Mouse (Mus musculus) left cerebral cortex, postnatal 36 days (tissue): ENCODE measurements around the gene Gm4922. TPM values are rescaled to one million over a fixed set of nuclear protein-coding genes. Genes with fewer than 3 reads are reported as not detected.

Experiments
- DNase-seq, 2 experiments: peaks; one replicate each; pipeline ENCODE4 v3.0.0; 2021 to 2022; ENCODE audit warnings: low spot score in 2 of 2, mixed read lengths in 1 of 2
- intact Hi-C: fragments of 180-260 bp; cut with DNase I; formaldehyde crosslinking; loops from one replicate; pipeline ENCODE4 v1.15.1; 2025
- total RNA-seq, 2 experiments: library from RNA; stranded (reverse); gene quantifications; 2 replicates each; pipeline ENCODE4 v1.2.3; 2021

The Gm4922 gene
- total RNA-seq = not detected

- intact Hi-C loops = no loop called here
- DNase-seq = no peak
These were observed at the start of gene Gm4922 for GRCm38 (mm10) chr10:18786693-18787092. TSS of gene Gm4922 (minus strand) at chr10:18786793.

GRCm38 (mm10) chr10:18835684-18836479 lies 49.3 kb upstream of the Gm4922 start:
- DNase-seq = no peak
- intact Hi-C loops = loop anchor here (5.0 kb wide), 1 partner anchor 71 kb away; no protein-coding TSS in a partner anchor

- intact Hi-C loops = no loop called here
- DNase-seq = no peak
These were observed 47.8 kb upstream of the Gm4922 start for GRCm38 (mm10) chr10:18834389-18834788.

GRCm38 (mm10) chr10:18831823-18832222 lies 45.2 kb upstream of the Gm4922 start:
- DNase-seq = no peak
- intact Hi-C loops = no loop called here

- intact Hi-C loops = no loop called here
These were observed 43.8 kb upstream of the Gm4922 start for GRCm38 (mm10) chr10:18830359-18830758.

GRCm38 (mm10) chr10:18827936-18828335 lies 41.3 kb upstream of the Gm4922 start:
- intact Hi-C loops = no loop called here
- DNase-seq = no peak

More at GRCm38 (mm10) chr10:18830359-18830758, 43.8 kb upstream of the Gm4922 start:
- DNase-seq = no peak

GRCm38 (mm10) chr10:18826107-18826506 lies 39.5 kb upstream of the Gm4922 start:
- DNase-seq = no peak
- intact Hi-C loops = no loop called here

- intact Hi-C loops = no loop called here
- DNase-seq = no peak
These were observed 38.5 kb upstream of the Gm4922 start for GRCm38 (mm10) chr10:18825143-18825542.

- intact Hi-C loops = no loop called here
- no peak for DNase-seq
These were observed 30.0 kb upstream of the Gm4922 start for GRCm38 (mm10) chr10:18816560-18816959.

GRCm38 (mm10) chr10:18811751-18812150 lies 25.2 kb upstream of the Gm4922 start:
- intact Hi-C loops = no loop called here
- DNase-seq = no peak

- DNase-seq = peak in 1 of 2 experiments; percentile 6
- intact Hi-C loops = no loop called here
These were observed 3.5 kb upstream of the Gm4922 start for GRCm38 (mm10) chr10:18790063-18790462.

- intact Hi-C loops = no loop called here
- DNase-seq = no peak
These were observed 2.0 kb upstream of the Gm4922 start for GRCm38 (mm10) chr10:18788601-18789000.

- no peak for DNase-seq
- intact Hi-C loops = no loop called here
These were observed 9.0 kb downstream of the Gm4922 start for GRCm38 (mm10) chr10:18777546-18777945.

GRCm38 (mm10) chr10:18772537-18773179 lies 13.9 kb downstream of the Gm4922 start:
- DNase-seq = no peak
- intact Hi-C loops = no loop called here

- intact Hi-C loops = no loop called here
- DNase-seq = no peak
These were observed 16.7 kb downstream of the Gm4922 start for GRCm38 (mm10) chr10:18769909-18770308.

GRCm38 (mm10) chr10:18760241-18760640 lies 26.4 kb downstream of the Gm4922 start:
- intact Hi-C loops = no loop called here
- DNase-seq = no peak

GRCm38 (mm10) chr10:18750057-18750456 lies 36.5 kb downstream of the Gm4922 start:
- no peak for DNase-seq
- intact Hi-C loops = no loop called here

- DNase-seq = peak; percentile 87 to 89
- intact Hi-C loops = loop anchor here (10.0 kb wide), 1 partner anchor 119 kb away; no protein-coding TSS in a partner anchor
These were observed 43.1 kb downstream of the Gm4922 start, which contains the start of gene Arfgef3 for GRCm38 (mm10) chr10:18743286-18744142. TSS of gene Arfgef3 (minus strand) at chr10:18743949.

- intact Hi-C loops = loop anchor here (10.0 kb wide), 1 partner anchor 117 kb away; no protein-coding TSS in a partner anchor
- no peak for DNase-seq
These were observed 44.5 kb downstream of the Gm4922 start for GRCm38 (mm10) chr10:18742086-18742485.

- intact Hi-C loops = loop anchor here (10.0 kb wide), 1 partner anchor 116 kb away; no protein-coding TSS in a partner anchor
- DNase-seq = no peak
These were observed 45.6 kb downstream of the Gm4922 start for GRCm38 (mm10) chr10:18741024-18741423.
